Mouse (Mus musculus): ENCODE measurements around the gene Adamtsl4. TPM values are rescaled to one million over a fixed set of nuclear protein-coding genes. Genes with fewer than 3 reads are reported as not detected.
A peak's percentile ranks its signal among the peaks of the same experiment; 100 is the strongest.

Adamtsl4 gene
- polyA plus RNA-seq, 1 experiment: 3.1 TPM

GRCm38 (mm10) chr3:95676745-95677419 lies 10.8 kb downstream of the Adamtsl4 start:
- no peaks in the 10 kb centered on the region for H3K27me3 ChIP-seq (ENCODE audit: control insufficient read depth, insufficient read depth, insufficient read length)
- H3K4me3 ChIP-seq (ENCODE audit: insufficient read depth, poor library complexity, severe bottlenecking): no peak overlapping the region
- peaks cover 49% of the 10 kb centered on the region for H3K79me2 ChIP-seq (ENCODE audit: control insufficient read depth, insufficient read depth)
- no peak overlapping the region for H3ac ChIP-seq (ENCODE audit: control insufficient read depth, insufficient read length, low read depth)
- peaks cover 18% of the 10 kb centered on the region for H3K36me3 ChIP-seq (ENCODE audit: control insufficient read depth, insufficient read depth)
- TF ChIP-seq FOSL1 (IDR thresholded peaks at IDR 0.05; ENCODE audit: insufficient read depth, low read length, poor library complexity, severe bottlenecking) (no peak), MYOG (IDR thresholded peaks at IDR 0.05; ENCODE audit: control insufficient read depth, extremely low read depth, insufficient read length) (no peak), CTCF (IDR thresholded peaks at IDR 0.05; ENCODE audit: control insufficient read depth, insufficient read depth, insufficient read length) (peak; percentile 94), CEBPB (IDR thresholded peaks at IDR 0.05; ENCODE audit: low read depth) (no peak), MAX (IDR thresholded peaks at IDR 0.05) (no peak), USF1 (IDR thresholded peaks at IDR 0.05; ENCODE audit: low read depth) (no peak)
- peaks cover 13% of the 10 kb centered on the region for H3K79me3 ChIP-seq (ENCODE audit: low read depth)

DNA sequence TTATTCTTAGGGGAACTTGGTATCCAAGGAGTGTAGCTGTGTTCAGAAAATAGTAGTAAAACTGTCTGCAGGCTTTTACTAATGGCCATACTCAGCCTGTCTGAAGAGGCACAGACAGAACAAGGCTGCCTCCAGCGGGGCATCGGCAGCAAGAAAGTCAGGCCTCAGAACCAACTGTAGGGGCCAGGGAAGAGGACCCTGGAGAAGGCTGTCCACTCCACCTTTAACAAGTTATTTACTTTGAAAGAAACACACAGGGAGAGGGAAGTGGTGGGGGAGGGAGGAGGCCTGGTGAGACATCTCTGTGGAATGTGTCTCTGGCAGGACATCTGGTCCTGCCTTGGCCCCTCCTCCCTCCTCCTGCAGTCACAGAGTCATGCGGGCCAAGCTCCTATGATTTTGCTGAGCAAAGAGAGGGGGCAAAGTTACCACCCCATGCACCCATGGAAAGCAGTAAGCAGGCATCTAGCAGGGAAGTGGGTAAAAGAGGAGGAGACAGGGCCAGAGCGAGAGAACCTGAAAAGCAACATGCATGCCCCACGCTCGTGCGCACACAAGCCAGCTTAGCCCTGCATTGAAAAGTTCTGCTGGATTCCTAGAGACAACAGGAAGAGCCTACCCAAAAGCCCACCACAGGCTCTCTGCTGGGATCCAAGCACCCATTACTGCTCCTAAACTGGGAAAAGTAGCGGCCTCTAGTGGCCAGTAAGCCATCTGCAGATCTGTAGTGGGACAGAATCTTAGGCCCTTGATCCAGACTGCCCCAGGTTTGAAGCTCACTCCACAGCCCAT lies 12.2 kb downstream of the Adamtsl4 start:
- peaks cover 63% of the 10 kb centered on the region for H3K79me2 ChIP-seq (ENCODE audit: control insufficient read depth, insufficient read depth)
- H3K79me3 ChIP-seq (ENCODE audit: low read depth): peaks cover 26% of the 10 kb centered on the region
- peaks cover 18% of the 10 kb centered on the region for H3K36me3 ChIP-seq (ENCODE audit: control insufficient read depth, insufficient read depth)
- no peaks in the 10 kb centered on the region for H3K27me3 ChIP-seq (ENCODE audit: control insufficient read depth, insufficient read depth, insufficient read length)
- H3K4me3 ChIP-seq (ENCODE audit: insufficient read depth, poor library complexity, severe bottlenecking): no peak overlapping the region
- H3ac ChIP-seq (ENCODE audit: control insufficient read depth, insufficient read length, low read depth): peak overlapping the region; percentile 48
- TF ChIP-seq MAX (IDR thresholded peaks at IDR 0.05) (peak; percentile 10), MYOG (IDR thresholded peaks at IDR 0.05; ENCODE audit: control insufficient read depth, extremely low read depth, insufficient read length) (no peak), MYOD1 (IDR thresholded peaks at IDR 0.05; ENCODE audit: control insufficient read depth, insufficient read length, low read depth) (peak; percentile 53), USF1 (IDR thresholded peaks at IDR 0.05; ENCODE audit: low read depth) (no peak), CEBPB (IDR thresholded peaks at IDR 0.05; ENCODE audit: low read depth) (no peak), CTCF (IDR thresholded peaks at IDR 0.05; ENCODE audit: control insufficient read depth, insufficient read depth, insufficient read length) (peak; percentile 49), FOSL1 (IDR thresholded peaks at IDR 0.05; ENCODE audit: insufficient read depth, low read length, poor library complexity, severe bottlenecking) (peak; percentile 30)

DNA sequence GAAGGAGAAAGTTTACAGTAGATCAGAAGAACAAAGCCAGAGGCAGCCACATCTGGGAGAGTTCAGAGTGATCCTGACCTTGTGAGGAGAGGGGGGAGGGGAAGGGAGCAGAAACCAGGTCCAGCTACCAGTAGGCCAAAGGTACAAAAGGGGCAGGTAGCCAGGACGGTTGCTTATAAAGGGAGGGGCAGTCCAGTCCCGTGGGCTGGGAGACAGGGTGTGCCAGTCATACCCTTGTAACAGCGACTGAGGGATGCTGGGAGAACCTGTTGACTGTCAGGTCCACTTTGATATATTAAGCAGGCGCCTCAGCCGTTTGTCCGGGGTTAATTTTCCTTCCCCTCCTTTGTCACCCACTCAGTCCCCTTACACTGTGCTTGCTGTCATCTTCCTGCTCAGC lies 12.9 kb downstream of the Adamtsl4 start:
- Histone ChIP-seq H3K27me3 (ENCODE audit: control insufficient read depth, insufficient read depth, insufficient read length) (no peaks in the 10 kb centered on the region), H3ac (ENCODE audit: control insufficient read depth, insufficient read length, low read depth) (peak overlapping the region; percentile 34), H3K4me3 (ENCODE audit: insufficient read depth, poor library complexity, severe bottlenecking) (no peak overlapping the region), H3K36me3 (ENCODE audit: control insufficient read depth, insufficient read depth) (peaks cover 18% of the 10 kb centered on the region), H3K79me3 (ENCODE audit: low read depth) (peaks cover 30% of the 10 kb centered on the region), H3K79me2 (ENCODE audit: control insufficient read depth, insufficient read depth) (peaks cover 70% of the 10 kb centered on the region)
- no peak for TF ChIP-seq MYOG (IDR thresholded peaks at IDR 0.05; ENCODE audit: control insufficient read depth, extremely low read depth, insufficient read length)

DNA sequence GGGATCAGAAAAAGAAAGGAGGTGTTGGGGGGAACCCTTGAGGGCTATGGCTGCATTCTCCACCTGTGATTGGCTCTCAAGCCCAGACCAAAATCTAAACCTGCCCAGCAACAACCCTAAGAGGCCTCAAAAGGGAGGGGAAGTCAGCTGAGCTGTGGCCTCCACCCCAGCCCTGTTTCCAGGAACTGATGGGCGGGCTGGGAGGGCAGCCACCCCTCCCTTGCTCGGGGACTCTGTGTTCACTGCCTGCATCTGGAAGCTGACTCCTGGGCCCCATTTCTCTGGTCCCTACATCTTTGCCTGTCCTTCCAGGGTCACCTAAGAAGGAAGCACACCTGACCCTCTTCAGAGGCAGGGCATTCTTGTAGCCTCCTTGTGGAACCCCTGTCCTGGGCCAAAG lies 13.5 kb downstream of the Adamtsl4 start:
- Histone ChIP-seq H3K79me3 (ENCODE audit: low read depth) (peaks cover 36% of the 10 kb centered on the region), H3K79me2 (ENCODE audit: control insufficient read depth, insufficient read depth) (peaks cover 75% of the 10 kb centered on the region), H3K36me3 (ENCODE audit: control insufficient read depth, insufficient read depth) (peaks cover 18% of the 10 kb centered on the region), H3K27me3 (ENCODE audit: control insufficient read depth, insufficient read depth, insufficient read length) (no peaks in the 10 kb centered on the region), H3ac (ENCODE audit: control insufficient read depth, insufficient read length, low read depth) (no peak overlapping the region), H3K4me3 (ENCODE audit: insufficient read depth, poor library complexity, severe bottlenecking) (no peak overlapping the region)
- TF ChIP-seq FOSL1 (IDR thresholded peaks at IDR 0.05; ENCODE audit: insufficient read depth, low read length, poor library complexity, severe bottlenecking) (no peak), MYOD1 (IDR thresholded peaks at IDR 0.05; ENCODE audit: control insufficient read depth, insufficient read length, low read depth) (no peak), CEBPB (IDR thresholded peaks at IDR 0.05; ENCODE audit: low read depth) (no peak), USF1 (IDR thresholded peaks at IDR 0.05; ENCODE audit: low read depth) (no peak), CTCF (IDR thresholded peaks at IDR 0.05; ENCODE audit: control insufficient read depth, insufficient read depth, insufficient read length) (no peak), MAX (IDR thresholded peaks at IDR 0.05) (no peak), MYOG (IDR thresholded peaks at IDR 0.05; ENCODE audit: control insufficient read depth, extremely low read depth, insufficient read length) (no peak)

DNA sequence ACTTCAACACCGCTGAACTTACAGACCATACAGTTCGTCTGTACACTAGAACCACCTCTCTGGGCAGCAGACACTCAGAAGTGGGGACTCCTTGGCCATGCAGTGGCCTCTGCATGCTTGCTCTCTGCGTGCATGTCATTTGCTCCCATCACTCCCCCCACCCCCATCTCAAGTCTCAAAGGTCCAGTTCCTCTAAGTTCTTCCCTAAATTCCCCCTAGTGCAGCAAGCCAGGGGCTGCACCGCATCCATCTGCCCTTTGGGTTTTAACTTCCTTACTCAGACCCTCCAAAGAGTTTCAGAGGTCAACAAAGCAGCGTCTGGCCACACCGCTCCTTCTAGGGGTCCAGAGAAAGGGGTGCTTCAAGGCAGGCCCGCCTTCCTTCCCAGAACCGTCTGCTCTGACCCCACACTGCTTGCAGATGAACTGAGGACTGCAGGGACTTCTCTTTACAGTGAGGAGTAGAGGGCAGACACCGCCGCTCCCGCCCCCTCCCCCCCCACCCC lies 14.0 kb downstream of the Adamtsl4 start:
- TF ChIP-seq CEBPB (IDR thresholded peaks at IDR 0.05; ENCODE audit: low read depth) (no peak), MYOG (IDR thresholded peaks at IDR 0.05; ENCODE audit: control insufficient read depth, extremely low read depth, insufficient read length) (no peak), CTCF (IDR thresholded peaks at IDR 0.05; ENCODE audit: control insufficient read depth, insufficient read depth, insufficient read length) (no peak), USF1 (IDR thresholded peaks at IDR 0.05; ENCODE audit: low read depth) (no peak), FOSL1 (IDR thresholded peaks at IDR 0.05; ENCODE audit: insufficient read depth, low read length, poor library complexity, severe bottlenecking) (no peak), MYOD1 (IDR thresholded peaks at IDR 0.05; ENCODE audit: control insufficient read depth, insufficient read length, low read depth) (no peak), MAX (IDR thresholded peaks at IDR 0.05) (no peak)
- Histone ChIP-seq H3ac (ENCODE audit: control insufficient read depth, insufficient read length, low read depth) (no peak overlapping the region), H3K79me3 (ENCODE audit: low read depth) (peaks cover 40% of the 10 kb centered on the region), H3K79me2 (ENCODE audit: control insufficient read depth, insufficient read depth) (peaks cover 80% of the 10 kb centered on the region), H3K27me3 (ENCODE audit: control insufficient read depth, insufficient read depth, insufficient read length) (no peaks in the 10 kb centered on the region), H3K4me3 (ENCODE audit: insufficient read depth, poor library complexity, severe bottlenecking) (no peak overlapping the region), H3K36me3 (ENCODE audit: control insufficient read depth, insufficient read depth) (peaks cover 22% of the 10 kb centered on the region)

All from C2C12 (cell line).